Mouse (Mus musculus) liver, postnatal 0 days (tissue): ENCODE measurements around the gene Olfr1367. TPM values are rescaled to one million over a fixed set of nuclear protein-coding genes. Genes with fewer than 3 reads are reported as not detected.
A peak's percentile ranks its signal among the peaks of the same experiment; 100 is the strongest.

Experiments
- ATAC-seq: fragments of 200-750 bp; cut with Nextera tagmentation; 2 replicates; pipeline ENCODE4 v1.8.0; 2017; ENCODE audit warnings: mild to moderate bottlenecking, moderate library complexity
- DNase-seq: peaks from one replicate; pipeline ENCODE4 v3.0.0-alpha.2; 2016
- H3K27ac ChIP-seq: fragments of 300-500 bp; sonication (generic); 2 replicates; pipeline ENCODE4 v1.5.1; 2014; ENCODE audit warnings: antibody characterized with exemption, moderate library complexity, mild to moderate bottlenecking, low read depth
- H3K27me3 ChIP-seq: fragments of 300-500 bp; sonication (generic); 2 replicates; pipeline ENCODE4 v1.6.1; 2014; ENCODE audit warnings: low read length, control low read depth, mixed read lengths; ENCODE audit not compliant: insufficient read depth
- H3K36me3 ChIP-seq: fragments of 300-500 bp; sonication (generic); replicated peaks from 2 replicates; pipeline ENCODE4 v1.6.1; 2014; ENCODE audit warnings: mild to moderate bottlenecking, control low read depth, low read length, moderate library complexity, mixed read lengths; ENCODE audit not compliant: insufficient read depth
- H3K4me1 ChIP-seq: fragments of 300-500 bp; sonication (generic); 2 replicates; pipeline ENCODE4 v1.6.1; 2014; ENCODE audit warnings: antibody characterized with exemption, mild to moderate bottlenecking, control low read depth; ENCODE audit not compliant: insufficient read depth
- H3K4me2 ChIP-seq: fragments of 300-500 bp; sonication (generic); 2 replicates; pipeline ENCODE4 v1.6.1; 2014; ENCODE audit warnings: low read depth, mild to moderate bottlenecking, low read length, moderate library complexity, mixed read lengths
- H3K4me3 ChIP-seq: fragments of 300-500 bp; sonication (generic); 2 replicates; pipeline ENCODE4 v1.5.1; 2014; ENCODE audit warnings: low read depth, low read length
- H3K9ac ChIP-seq: fragments of 300-500 bp; sonication (generic); replicated peaks from 2 replicates; pipeline ENCODE4 v1.6.1; 2014; ENCODE audit warnings: mild to moderate bottlenecking, moderate library complexity
- H3K9me3 ChIP-seq: fragments of 300-500 bp; sonication (generic); 2 replicates; pipeline ENCODE4 v1.6.1; 2016; ENCODE audit warnings: mild to moderate bottlenecking, control low read depth, low read length, mixed read lengths
- CTCF ChIP-seq: sonication (generic); IDR thresholded peaks from 2 replicates; pipeline ENCODE4 v1.5.1; 2016; ENCODE audit warnings: antibody characterized with exemption, low read depth
- EP300 ChIP-seq: IDR thresholded peaks from 2 replicates; pipeline ENCODE4 v1.6.1; 2016; ENCODE audit warnings: antibody characterized with exemption, low read depth, mild to moderate bottlenecking
- WGBS: fragments of 180-500 bp; shearing (Covaris S2); extraction: QIAGEN DNeasy Blood & Tissue Kit; methylation state at CpG from one replicate; pipeline ENCODE4 v1.1.7; 2014; ENCODE audit not compliant: insufficient replicate concordance; 5-methylcytosine and 5-hydroxymethylcytosine counted together
- polyA plus RNA-seq: library from polyadenylated mRNA; unstranded; fragments of >200 nt; fragmentation: Nextera tagmentation; extraction: Ambion mirVana; gene quantifications from 2 replicates; pipeline ENCODE4 v1.2.1, GENCODE M21; 2015

The Olfr1367 gene
- polyA plus RNA-seq, 1 experiment from 2014 or later, result not detected

- no peaks in the 10 kb centered on the region for H3K9me3 ChIP-seq
- no peak overlapping the region for H3K4me3 ChIP-seq
- no peak for TF ChIP-seq EP300
- TF ChIP-seq CTCF, result no peak
- no peak overlapping the region for H3K27ac ChIP-seq
- peaks cover 4% of the 10 kb centered on the region; the same call in 1 of the 2 replicates for H3K4me1 ChIP-seq
- H3K9ac ChIP-seq, result no peak overlapping the region
- no peak for DNase-seq
- ATAC-seq, result no peak
- 0 out of 2 replicates have a peak, but pooled peaks cover 8% of the 10 kb centered on the region for H3K27me3 ChIP-seq
- H3K36me3 ChIP-seq, result no peaks in the 10 kb centered on the region
- H3K4me2 ChIP-seq, result no peak overlapping the region
- 52% methylated on average over 3 of the region's 3 CpGs for WGBS
Measured at GRCm38 (mm10) chr13:21320262-21320661, 26.4 kb upstream of the Olfr1367 start.

GRCm38 (mm10) chr13:21321890-21322494 is 24.7 kb upstream of the Olfr1367 start:
- Histone ChIP-seq H3K9ac (no peak overlapping the region), H3K27me3 (0 out of 2 replicates have a peak, but pooled peaks cover 8% of the 10 kb centered on the region), H3K9me3 (no peaks in the 10 kb centered on the region), H3K4me2 (peak overlapping the region; percentile 52), H3K36me3 (no peaks in the 10 kb centered on the region), H3K4me1 (peaks cover 4% of the 10 kb centered on the region), H3K27ac (no peak overlapping the region), H3K4me3 (peak overlapping the region; percentile 13; the same call in 1 of the 2 replicates)
- TF ChIP-seq CTCF (no peak), EP300 (no peak)
- WGBS, result 9% methylated on average over 18 of the region's 18 CpGs
- ATAC-seq, result no peak
- DNase-seq, result no peak

- Histone ChIP-seq H3K9me3 (no peaks in the 10 kb centered on the region), H3K4me2 (peak overlapping the region; percentile 52), H3K36me3 (no peaks in the 10 kb centered on the region), H3K4me1 (peaks cover 8% of the 10 kb centered on the region), H3K4me3 (no peak overlapping the region), H3K27ac (no peak overlapping the region), H3K9ac (no peak overlapping the region), H3K27me3 (0 out of 2 replicates have a peak, but pooled peaks cover 8% of the 10 kb centered on the region)
- 16% methylated on average over 18 of the region's 18 CpGs for WGBS
- DNase-seq (peak; percentile 15), ATAC-seq (no peak)
- TF ChIP-seq EP300, result no peak
- no peak for TF ChIP-seq CTCF
Measured at GRCm38 (mm10) chr13:21322509-21323375, 24.0 kb upstream of the Olfr1367 start.

DNA sequence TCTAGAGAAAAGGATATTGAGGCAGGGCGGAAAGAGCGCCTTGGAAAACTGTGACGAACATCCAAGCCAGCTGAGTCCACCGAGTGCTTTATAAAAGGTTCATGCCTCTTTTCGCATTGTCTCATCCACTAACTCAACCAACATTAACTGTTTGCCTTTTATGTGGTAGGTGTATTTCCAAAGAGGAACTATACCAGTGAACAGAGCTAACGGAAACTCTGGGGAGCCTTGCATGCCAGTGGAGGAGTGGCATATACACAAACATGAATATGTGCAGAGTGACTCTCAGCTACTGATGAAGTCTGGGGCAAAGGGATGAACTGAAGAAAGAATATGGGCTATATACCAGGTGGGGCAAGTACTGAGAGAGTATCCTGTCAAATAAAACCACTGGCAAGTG is 23.3 kb upstream of the Olfr1367 start:
- Histone ChIP-seq H3K36me3 (no peaks in the 10 kb centered on the region), H3K9me3 (no peaks in the 10 kb centered on the region), H3K9ac (no peak overlapping the region), H3K4me1 (peaks cover 8% of the 10 kb centered on the region), H3K4me3 (no peak overlapping the region), H3K27me3 (0 out of 2 replicates have a peak, but pooled peaks cover 8% of the 10 kb centered on the region), H3K27ac (no peak overlapping the region), H3K4me2 (no peak overlapping the region)
- ATAC-seq (no peak), DNase-seq (no peak)
- WGBS, result 46% methylated on average over 6 of the region's 6 CpGs
- TF ChIP-seq EP300 (no peak), CTCF (no peak)

GRCm38 (mm10) chr13:21326191-21326590 is 20.5 kb upstream of the Olfr1367 start:
- Histone ChIP-seq H3K4me2 (no peak overlapping the region; the same call in 1 of the 2 replicates), H3K4me1 (peaks cover 8% of the 10 kb centered on the region), H3K36me3 (no peaks in the 10 kb centered on the region), H3K27me3 (0 out of 2 replicates have a peak, but pooled peaks cover 8% of the 10 kb centered on the region), H3K4me3 (no peak overlapping the region), H3K9me3 (no peaks in the 10 kb centered on the region), H3K27ac (no peak overlapping the region), H3K9ac (no peak overlapping the region)
- peak; percentile 45; the same call in 1 of the 2 replicates for ATAC-seq
- DNase-seq, result no peak
- TF ChIP-seq CTCF, result peak; percentile 53
- no peak for TF ChIP-seq EP300
- WGBS, result 3% methylated on average over 4 of the region's 4 CpGs

GRCm38 (mm10) chr13:21326657-21327211 is 20.0 kb upstream of the Olfr1367 start:
- Histone ChIP-seq H3K27me3 (0 out of 2 replicates have a peak, but pooled peaks cover 8% of the 10 kb centered on the region), H3K4me1 (peaks cover 8% of the 10 kb centered on the region), H3K9me3 (no peaks in the 10 kb centered on the region), H3K9ac (0 out of 2 replicates have a peak overlapping the region, but pooled peaks have one; percentile 16), H3K36me3 (no peaks in the 10 kb centered on the region), H3K27ac (no peak overlapping the region), H3K4me2 (peak overlapping the region; percentile 65), H3K4me3 (peak overlapping the region; percentile 29)
- DNase-seq (peak; percentile 83), ATAC-seq (peak; percentile 73)
- TF ChIP-seq CTCF, result peak; percentile 83
- TF ChIP-seq EP300, result no peak
- WGBS, result under 1% methylated on average over 24 of the region's 24 CpGs
